8 mouse cellular contexts compared by ENCODE assay signal in the genomic region with DNA sequence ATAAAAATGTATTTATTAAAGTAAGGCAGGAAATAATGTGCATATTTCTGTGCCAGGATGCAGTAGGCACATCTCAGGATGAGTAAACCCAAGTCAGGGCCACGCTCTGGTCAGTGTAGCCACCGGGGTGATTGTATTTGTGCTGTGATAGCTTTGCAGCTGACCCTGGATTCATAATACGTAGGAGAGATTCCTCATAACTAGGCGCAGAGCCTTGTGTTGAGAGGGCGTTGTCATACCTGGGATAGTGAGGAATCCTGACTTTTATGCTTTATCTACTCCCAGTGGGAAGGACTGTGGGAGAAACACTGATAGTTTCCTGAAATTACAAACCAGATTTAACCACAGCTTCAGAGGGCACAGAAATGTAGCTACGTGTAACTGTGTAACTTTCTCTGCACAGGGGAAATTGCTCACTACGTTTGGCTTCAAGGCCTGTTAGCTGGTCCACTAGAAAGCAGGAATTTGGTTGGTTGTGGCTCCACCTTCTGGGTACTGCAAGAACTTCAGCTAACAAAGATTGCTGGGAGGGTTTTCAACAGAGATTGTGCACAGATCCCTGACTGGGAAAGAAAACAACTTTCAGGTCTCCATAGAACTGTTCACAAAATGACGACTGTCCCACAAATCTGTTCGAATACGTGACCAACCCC.
A peak's percentile ranks its signal among the peaks of the same experiment; 100 is the strongest.
DNase-seq lines count a peak whose midpoint lies in the region; ATAC-seq and TF ChIP-seq lines count a peak whose summit lies in the region.

No protein-coding gene starts in this region.

- H3K79me2 ChIP-seq in MEL (ENCODE audit: control insufficient read depth, insufficient read depth, low read length, poor library complexity), result no peaks in the 10 kb centered on the region

- no peak for TF ChIP-seq EP300 in MEL (IDR thresholded peaks at IDR 0.05; ENCODE audit: low read depth in 1 of 2, low read length in 2 of 2)
- TF ChIP-seq EP300 in liver, postnatal 0 days (IDR thresholded peaks at IDR 0.05; ENCODE audit: low read depth), result no peak

- no peaks in the 10 kb centered on the region for H3K4me1 ChIP-seq in MEL (ENCODE audit: control insufficient read depth in 1 of 2, insufficient read depth in 2 of 2, low read length in 2 of 2)
- peaks cover 10% of the 10 kb centered on the region for H3K4me1 ChIP-seq in forebrain, embryonic 10.5 days
- no peaks in the 10 kb centered on the region for H3K4me1 ChIP-seq in liver, postnatal 0 days (ENCODE audit: insufficient read depth)

- peak; percentile 47 for DNase-seq in MEL (ENCODE audit: low read depth, low spot score)
- peak; percentile 87 for DNase-seq in brain, adult 2 months (ENCODE audit: low read depth, low spot score)
- DNase-seq in forebrain, embryonic 10.5 days (ENCODE audit: extremely low spot score, low spot score), result peak; percentile 73
- DNase-seq in heart, postnatal 36 days, result peak; percentile 59 to 60
- DNase-seq in layer of hippocampus, adult 11-12 months (ENCODE audit: low spot score), result peak; percentile 82
- peak; percentile 61 for DNase-seq in liver, postnatal 0 days
- peak; percentile 91 for DNase-seq in retina, embryonic 14.5 days (ENCODE audit: low spot score)

- H3K9ac ChIP-seq in MEL (ENCODE audit: control insufficient read depth, low read depth, low read length, poor library complexity, severe bottlenecking), result no peak overlapping the region
- H3K9ac ChIP-seq in liver, postnatal 0 days (replicated peaks), result no peak overlapping the region

- H3K36me3 ChIP-seq in MEL (ENCODE audit: control insufficient read depth in 1 of 2, insufficient read depth in 2 of 2, low read length in 2 of 2), result no peaks in the 10 kb centered on the region
- H3K36me3 ChIP-seq in forebrain, embryonic 10.5 days (replicated peaks), result no peaks in the 10 kb centered on the region
- H3K36me3 ChIP-seq in liver, postnatal 0 days (replicated peaks; ENCODE audit: insufficient read depth, low read length), result no peaks in the 10 kb centered on the region

- peak; percentile 84 for TF ChIP-seq RAD21 in MEL (IDR thresholded peaks at IDR 0.05; ENCODE audit: low read depth, low read length)

- 57% methylated on average over 10 of the region's 10 CpGs for WGBS in forebrain, embryonic 10.5 days
- 46% methylated on average over 10 of the region's 10 CpGs for WGBS in liver, postnatal 0 days (ENCODE audit: insufficient replicate concordance)

- intact Hi-C loops in heart, postnatal 36 days (cut with DNase I), result loop anchor here (1.0 kb wide), 2 partner anchors 242 to 267 kb away; no protein-coding TSS in a partner anchor

- ATAC-seq in liver, postnatal 0 days, result no peak
- ATAC-seq in erythroblast, adult 5-6 weeks (replicated peaks; ENCODE audit: low FRiP score, poor library complexity, severe bottlenecking), result no peak

- no peaks in the 10 kb centered on the region for H3K9me3 ChIP-seq in MEL (replicated peaks; ENCODE audit: insufficient read depth, low read length)
- H3K9me3 ChIP-seq in forebrain, embryonic 10.5 days, result no peaks in the 10 kb centered on the region
- no peaks in the 10 kb centered on the region for H3K9me3 ChIP-seq in liver, postnatal 0 days (ENCODE audit: low read length)

- H3K27ac ChIP-seq in MEL (ENCODE audit: control insufficient read depth, low read depth, low read length), result no peak overlapping the region
- no peak overlapping the region for H3K27ac ChIP-seq in forebrain, embryonic 10.5 days
- H3K27ac ChIP-seq in liver, postnatal 0 days (ENCODE audit: low read depth), result no peak overlapping the region

- no peak overlapping the region for H3K4me2 ChIP-seq in liver, postnatal 0 days (ENCODE audit: low read depth, low read length)

- TF ChIP-seq POLR2A in MEL (IDR thresholded peaks at IDR 0.05; ENCODE audit: control insufficient read depth in 1 of 2, insufficient read depth in 1 of 2, low read depth in 1 of 2, low read length in 2 of 2, poor library complexity in 1 of 2), result no peak

- H3K4me3 ChIP-seq in MEL (ENCODE audit: control insufficient read depth in 1 of 2, insufficient read depth in 1 of 2, low read depth in 2 of 2, low read length in 2 of 2), result no peak overlapping the region
- no peak overlapping the region for H3K4me3 ChIP-seq in forebrain, embryonic 10.5 days
- H3K4me3 ChIP-seq in liver, postnatal 0 days (ENCODE audit: low read depth, low read length), result no peak overlapping the region

- TF ChIP-seq CTCF in MEL (IDR thresholded peaks at IDR 0.05 in 2 of 3, conservative IDR thresholded peaks at IDR 0.05 in 1 of 3; ENCODE audit: control insufficient read depth in 1 of 3, insufficient read depth in 1 of 3, low read depth in 2 of 3, low read length in 3 of 3, poor library complexity in 1 of 3, severe bottlenecking in 1 of 3), result peak; percentile 32 to 84 (median 59)
- TF ChIP-seq CTCF in liver, postnatal 0 days (IDR thresholded peaks at IDR 0.05; ENCODE audit: low read depth), result peak; percentile 82

- H3K27me3 ChIP-seq in MEL (ENCODE audit: control insufficient read depth in 1 of 2, insufficient read depth in 2 of 2, low read length in 2 of 2), result no peaks in the 10 kb centered on the region
- H3K27me3 ChIP-seq in forebrain, embryonic 10.5 days (ENCODE audit: poor library complexity, severe bottlenecking), result no peaks in the 10 kb centered on the region
- H3K27me3 ChIP-seq in liver, postnatal 0 days (ENCODE audit: insufficient read depth, low read length), result no peaks in the 10 kb centered on the region

TF ChIP-seq in MEL, 35 proteins besides CTCF, POLR2A, EP300 and RAD21:
- TF ChIP-seq MYC (IDR thresholded peaks at IDR 0.05; ENCODE audit: low read depth, low read length) (no peak), ZMIZ1 (IDR thresholded peaks at IDR 0.05; ENCODE audit: low read depth, low read length) (no peak), SMC3 (IDR thresholded peaks at IDR 0.05; ENCODE audit: low read depth, low read length) (peak; percentile 87), NRF1 (IDR thresholded peaks at IDR 0.05; ENCODE audit: insufficient read depth, low read depth, low read length, poor library complexity, severe bottlenecking) (no peak), POLR2AphosphoS5 (IDR thresholded peaks at IDR 0.05; ENCODE audit: borderline replicate concordance, low read depth, low read length) (no peak), KAT2A (conservative IDR thresholded peaks at IDR 0.05; ENCODE audit: low read depth, low read length) (no peak), GABPA (IDR thresholded peaks at IDR 0.05; ENCODE audit: low read depth, low read length) (no peak), CHD1 (IDR thresholded peaks at IDR 0.05; ENCODE audit: low read depth, low read length) (no peak), ZC3H11A (IDR thresholded peaks at IDR 0.05; ENCODE audit: low read depth, low read length) (peak; percentile 76), HCFC1 (IDR thresholded peaks at IDR 0.05; ENCODE audit: low read depth, low read length) (no peak)
